Mouse (Mus musculus): Measurements from ENCODE around the gene Ly6g6c.
A peak's percentile ranks its signal among the peaks of the same experiment; 100 is the strongest.
"Not testable (repeated sequence)": the region's sequence is repeated elsewhere in the genome, so short reads cannot be mapped to it uniquely, and the experiment has no call there.

The Ly6g6c gene

GRCm38 (mm10) chr17:35031880-35032279, 33.3 kb upstream of the Ly6g6c start:
- DNase-seq (ENCODE audit: low spot score in 2 of 2), result no peak

DNA sequence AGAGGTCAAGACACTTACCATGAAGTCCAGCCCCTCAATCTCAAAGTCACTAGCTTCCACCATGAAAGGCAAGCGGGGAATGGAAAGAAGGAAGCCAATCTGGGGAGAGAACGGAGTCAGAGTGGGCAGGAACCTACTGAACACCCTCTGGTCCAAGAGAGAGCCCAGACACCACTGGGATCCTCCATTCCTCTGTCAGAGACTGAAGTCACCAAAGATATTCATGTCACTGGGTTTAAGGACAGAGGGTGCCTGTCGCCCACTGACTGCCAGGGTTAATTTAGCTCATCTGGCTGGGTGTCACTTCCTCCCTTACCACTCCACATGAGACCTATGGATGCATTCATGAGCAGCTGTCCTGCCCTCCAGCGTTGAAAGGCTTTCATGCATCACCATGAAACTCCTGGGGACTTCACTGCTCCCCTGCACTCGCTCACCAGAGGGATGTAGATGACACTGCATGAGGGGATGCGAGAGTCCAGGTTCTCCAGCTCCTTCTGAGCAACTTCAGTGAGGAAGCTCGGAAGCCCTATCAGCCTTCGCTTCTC, 32.8 kb upstream of the Ly6g6c start:
- DNase-seq (ENCODE audit: low spot score in 2 of 2), result no peak

GRCm38 (mm10) chr17:35033703-35034102, 31.5 kb upstream of the Ly6g6c start:
- not testable (repeated sequence) for DNase-seq (ENCODE audit: low spot score in 2 of 2)

- DNase-seq (ENCODE audit: low spot score in 2 of 2), result no peak
Observed at GRCm38 (mm10) chr17:35034896-35035295, 30.3 kb upstream of the Ly6g6c start.

DNA sequence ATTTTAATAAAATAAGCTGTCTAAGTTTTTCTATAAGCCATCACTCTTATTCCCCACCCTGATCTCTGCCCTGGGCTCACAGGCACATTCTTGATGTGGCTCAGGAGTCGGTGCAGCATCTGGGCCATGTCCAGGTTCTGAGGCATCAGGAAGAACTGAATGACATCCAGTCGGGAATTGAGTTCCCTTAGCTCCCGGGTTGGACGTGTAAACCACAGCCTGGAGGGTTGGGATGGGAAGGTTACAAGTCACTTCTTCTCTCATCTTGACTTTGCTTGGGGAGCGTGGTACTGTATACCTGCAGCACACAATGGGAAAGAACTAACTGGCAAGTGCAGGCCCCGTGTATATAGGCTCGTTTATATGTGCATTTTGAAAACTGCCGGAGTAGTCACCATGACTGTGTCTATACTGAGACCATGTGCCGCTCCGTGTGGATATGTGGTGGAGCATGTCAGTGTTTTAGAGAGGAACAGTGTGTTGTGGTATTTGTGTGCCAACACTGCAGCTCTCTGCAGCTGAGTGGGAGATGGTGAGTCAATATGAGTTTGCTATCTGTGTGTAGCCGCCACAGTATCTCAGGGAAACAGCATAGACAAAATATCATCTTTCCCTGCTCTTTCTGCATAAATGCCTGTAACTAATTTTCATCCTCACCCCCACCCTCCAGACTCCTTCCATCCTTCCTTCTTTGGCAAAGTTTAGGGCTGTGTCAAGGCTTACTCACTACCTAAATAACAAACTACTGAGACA, 25.9 kb upstream of the Ly6g6c start:
- DNase-seq (ENCODE audit: low spot score in 2 of 2), result no peak

GRCm38 (mm10) chr17:35043794-35044193, 21.4 kb upstream of the Ly6g6c start:
- no peak for DNase-seq (ENCODE audit: low spot score in 2 of 2)

DNA sequence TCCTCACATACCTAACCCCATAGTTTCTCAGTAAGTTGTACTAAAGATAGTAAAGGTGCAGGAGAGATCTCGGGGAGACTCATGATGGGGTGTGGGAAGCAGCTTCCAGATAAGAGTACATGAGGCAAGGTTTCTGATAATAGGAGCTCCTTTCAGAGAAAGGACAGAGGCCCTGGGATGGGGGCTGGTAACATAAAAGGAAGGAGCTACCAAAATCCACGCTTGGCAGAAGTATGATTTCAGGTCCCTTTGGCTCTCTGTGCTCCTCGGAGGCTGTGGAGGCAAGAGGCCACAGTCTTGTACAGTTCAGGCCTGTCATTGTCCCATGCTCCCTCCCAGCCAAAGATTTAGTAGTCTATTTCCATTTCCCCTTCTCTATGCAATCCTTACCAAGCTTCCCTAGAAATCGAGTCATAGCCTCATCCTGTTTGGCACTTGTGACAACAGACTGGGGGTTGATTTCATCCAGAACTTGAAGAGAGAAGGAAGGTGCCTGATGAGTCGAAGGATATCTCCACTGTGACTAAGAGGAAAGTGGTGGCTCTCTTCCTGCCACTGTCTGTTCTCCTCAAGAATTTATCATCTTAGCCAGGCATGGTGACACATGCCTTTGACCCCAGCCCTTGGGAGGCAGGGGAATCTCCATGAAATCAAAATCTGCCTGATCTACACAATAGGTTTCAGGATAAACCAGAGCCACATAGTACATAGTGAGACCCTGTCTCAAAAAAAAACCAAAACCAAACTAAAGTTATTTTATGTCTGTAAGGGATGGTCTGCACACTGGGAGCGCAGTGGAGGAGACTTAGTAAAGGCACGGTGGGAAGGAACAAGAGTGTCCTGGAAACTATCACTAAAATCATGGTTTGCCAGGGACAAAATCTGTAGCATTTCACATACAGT, 20.0 kb upstream of the Ly6g6c start:
- DNase-seq (ENCODE audit: low spot score in 2 of 2), result no peak

- DNase-seq (ENCODE audit: low spot score in 2 of 2), result no peak
Observed at GRCm38 (mm10) chr17:35045807-35046680, 19.1 kb upstream of the Ly6g6c start.

DNA sequence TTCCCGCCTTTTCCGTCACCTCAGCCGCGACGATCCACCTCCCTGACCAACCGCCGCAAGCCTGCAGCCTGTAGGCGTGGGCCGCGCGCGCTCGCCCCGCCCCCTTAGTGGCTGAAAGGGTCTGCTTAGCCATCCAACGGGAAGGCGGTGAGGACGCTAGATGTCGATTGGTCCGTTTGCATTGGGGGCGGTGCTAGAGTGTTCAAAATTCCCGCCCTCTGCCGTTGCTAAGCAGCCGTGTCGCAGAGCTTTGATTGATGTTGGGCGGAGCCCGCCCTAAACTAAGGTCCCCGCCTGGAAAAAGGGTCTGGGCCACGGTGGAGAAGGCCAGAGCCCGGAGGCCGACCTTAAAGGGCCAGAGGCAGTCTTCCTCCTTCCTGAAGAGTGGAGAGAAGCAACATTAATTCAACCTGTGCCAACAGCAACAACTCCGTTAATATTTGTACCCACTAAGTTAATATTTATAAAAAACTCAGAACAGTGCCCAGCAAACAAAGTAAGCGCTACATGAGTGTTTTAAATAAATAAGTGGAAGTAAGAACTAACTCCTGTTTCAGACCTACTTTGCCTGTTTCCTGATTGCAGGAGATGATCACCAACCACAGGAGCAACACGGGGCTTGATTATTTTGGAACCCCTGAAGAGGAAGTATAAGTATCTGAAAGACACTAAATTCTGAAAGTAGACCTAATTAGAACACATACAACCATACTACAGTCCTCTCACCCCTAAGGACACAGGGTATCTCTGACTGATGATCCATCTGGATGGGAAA, 18.3 kb upstream of the Ly6g6c start, which contains the start of gene Msh5:
Msh5 (minus strand) TSS at position 65 of the 775 bp plus-strand sequence.
- peak; percentile 96 for DNase-seq (ENCODE audit: low spot score in 2 of 2)

DNA sequence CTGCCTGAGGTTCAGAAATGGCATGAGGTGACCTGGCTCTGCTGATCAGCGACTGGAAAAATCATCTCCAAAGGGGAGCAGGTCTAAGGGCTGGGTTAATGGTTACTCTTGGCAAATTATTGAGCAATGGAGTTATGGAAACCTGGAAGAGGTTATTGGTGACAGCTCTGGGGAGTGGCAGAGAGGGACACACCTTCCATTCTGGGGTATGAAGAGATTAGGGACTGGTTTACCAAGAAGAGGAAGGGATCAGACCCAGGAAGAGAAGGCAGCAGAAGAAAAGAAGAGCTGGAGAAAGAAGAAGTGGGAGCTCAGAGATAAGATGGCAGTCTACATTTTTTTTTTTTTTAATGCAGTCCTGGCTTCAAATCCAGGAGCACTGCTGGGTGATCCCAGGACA, 17.5 kb upstream of the Ly6g6c start:
- no peak for DNase-seq (ENCODE audit: low spot score in 2 of 2)

DNA sequence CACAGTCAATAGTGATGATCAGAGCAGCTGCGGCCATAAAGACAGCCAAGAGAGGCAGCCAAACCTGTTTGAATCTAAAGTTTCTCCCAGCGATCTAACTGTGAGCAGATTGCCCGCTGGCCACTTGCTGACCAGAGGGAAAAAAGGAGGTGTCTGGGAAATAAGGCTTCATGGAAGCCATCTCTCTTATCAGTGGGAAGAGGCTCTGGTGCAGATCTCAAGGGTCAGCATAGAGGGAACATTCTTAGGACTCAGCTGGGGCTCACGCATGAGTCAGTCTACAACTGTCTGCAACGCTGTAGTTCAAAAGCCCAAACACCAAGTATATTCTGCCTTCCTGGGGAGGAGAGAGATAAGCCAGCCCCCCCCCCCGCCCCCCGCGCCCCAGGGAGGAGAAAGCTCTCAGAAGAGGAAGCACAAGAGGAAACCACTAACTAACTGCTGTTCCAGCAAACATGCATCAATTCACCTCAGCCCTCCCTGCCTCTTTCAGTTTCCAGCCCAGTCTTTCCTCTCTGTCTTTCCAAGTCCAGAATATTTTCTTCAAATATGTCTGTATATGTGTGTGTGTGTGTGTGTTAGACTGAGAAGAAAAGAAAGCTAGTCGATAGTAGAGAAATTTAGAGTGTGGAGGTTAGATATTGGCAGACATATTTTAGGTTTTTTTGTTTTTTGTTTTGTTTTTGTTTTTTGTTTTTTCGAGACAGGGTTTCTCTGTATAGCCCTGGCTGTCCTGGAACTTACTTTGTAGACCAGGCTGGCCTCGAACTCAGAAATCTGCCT, 16.8 kb upstream of the Ly6g6c start:
- no peak for DNase-seq (ENCODE audit: low spot score in 2 of 2)

GRCm38 (mm10) chr17:35048932-35049440, 16.2 kb upstream of the Ly6g6c start:
- no peak for DNase-seq (ENCODE audit: low spot score in 2 of 2)

- DNase-seq (ENCODE audit: low spot score in 2 of 2), result peak; percentile 74 to 79
Observed at GRCm38 (mm10) chr17:35049561-35050016, 15.6 kb upstream of the Ly6g6c start, which contains the start of gene Clic1. Gene Clic1, plus strand, starts transcription at chr17:35049966.

DNA sequence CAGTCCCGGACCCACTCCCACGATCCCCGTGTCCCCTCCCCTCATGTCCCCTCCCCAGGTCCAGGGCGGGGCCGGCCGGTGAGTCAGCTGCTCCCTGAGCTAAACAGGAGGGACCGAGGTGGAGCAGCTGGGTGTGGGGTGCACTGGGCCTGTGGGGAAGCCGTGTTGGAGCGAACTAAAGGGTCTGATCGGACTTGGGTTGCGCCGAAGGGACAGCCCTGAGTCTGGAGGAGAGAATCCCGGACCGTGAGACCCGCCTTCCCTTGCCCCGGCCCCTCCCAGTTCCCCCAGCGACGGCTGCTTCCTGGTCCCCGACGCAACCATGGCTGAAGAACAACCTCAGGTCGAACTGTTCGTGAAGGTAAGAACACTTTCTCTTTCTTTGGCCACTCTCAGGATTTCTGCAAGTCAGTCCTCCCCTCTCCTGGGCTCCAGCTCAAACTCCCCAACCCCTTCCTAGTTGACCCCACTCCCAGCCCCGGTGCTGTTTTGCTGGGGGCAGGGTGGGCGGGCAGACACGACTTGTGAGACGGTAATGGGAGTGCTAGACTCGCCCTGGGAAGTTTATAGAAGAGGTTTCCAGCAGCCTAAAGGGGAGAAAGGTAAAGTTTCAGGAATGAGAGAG, 14.9 kb upstream of the Ly6g6c start:
- peak; percentile 75 to 80 for DNase-seq (ENCODE audit: low spot score in 2 of 2)

- DNase-seq (ENCODE audit: low spot score in 2 of 2), result peak; percentile 68 to 69
Observed at GRCm38 (mm10) chr17:35051156-35052086, 13.8 kb upstream of the Ly6g6c start.

DNA sequence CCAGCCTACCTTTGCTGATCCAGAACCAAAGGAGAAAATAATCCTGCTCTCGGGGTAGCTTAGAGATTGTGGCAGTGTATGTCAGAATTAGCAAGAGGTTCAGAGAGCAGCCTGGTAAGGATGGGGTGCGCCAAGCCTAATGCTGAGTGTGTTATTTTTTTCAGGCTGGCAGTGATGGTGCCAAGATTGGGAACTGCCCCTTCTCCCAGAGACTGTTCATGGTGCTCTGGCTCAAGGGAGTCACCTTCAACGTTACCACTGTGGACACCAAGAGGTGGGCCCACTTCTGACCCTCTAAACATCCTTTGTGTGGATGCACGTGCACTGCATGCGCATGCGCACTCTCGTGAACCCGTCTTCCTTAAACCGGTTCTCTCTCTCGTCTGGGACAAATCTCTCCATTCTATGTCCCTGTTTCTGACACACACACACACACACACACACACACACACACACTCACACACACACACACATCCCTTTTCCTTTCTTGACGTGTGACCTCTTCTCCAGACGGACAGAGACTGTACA, 12.9 kb upstream of the Ly6g6c start:
- DNase-seq (ENCODE audit: low spot score in 2 of 2), result no peak

GRCm38 (mm10) chr17:35055691-35056495, 9.3 kb upstream of the Ly6g6c start:
- no peak for DNase-seq (ENCODE audit: low spot score in 2 of 2)
